Mouse (Mus musculus) naive thymus-derived CD4-positive, alpha-beta T cell, adult 2 months (primary cell): ENCODE results near the gene Zfp668.

Source experiments
- DNase-seq: peaks from one replicate; pipeline ENCODE4 v3.0.0-alpha.2; 2011; ENCODE audit warnings: low read depth

Zfp668 gene

GRCm38 (mm10) chr7:127895442-127895841 is 18.8 kb upstream of the Zfp668 start, which contains the start of the genes Gm21974 and Vkorc1:
Gm21974 (minus strand) TSS chr7:127895454.
Vkorc1 (minus strand) TSS chr7:127895617.
- DNase-seq, result peak; percentile 91

DNA sequence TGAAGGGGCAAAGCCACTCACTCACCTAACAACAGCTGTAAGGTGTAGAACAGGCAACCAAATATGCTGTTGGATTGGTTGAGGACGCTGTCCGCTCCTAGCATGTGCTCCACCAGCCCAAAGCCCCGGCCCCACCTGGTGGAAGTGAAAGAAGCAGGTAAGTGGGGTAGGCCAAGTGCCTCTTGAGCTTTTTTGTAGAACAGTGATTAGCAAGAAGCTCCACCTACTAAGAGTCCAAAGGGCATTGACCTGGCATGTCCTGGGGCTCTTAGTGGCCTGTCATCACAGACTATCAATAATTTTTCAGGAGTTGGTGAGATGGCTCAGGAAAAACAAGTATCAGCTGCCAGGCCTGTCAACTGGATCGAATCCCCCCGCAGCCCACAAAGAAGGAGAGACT is 17.9 kb upstream of the Zfp668 start:
- DNase-seq, result no peak

GRCm38 (mm10) chr7:127890798-127891197 is 14.2 kb upstream of the Zfp668 start, which contains the start of gene Prss53:
Prss53 (minus strand) TSS chr7:127890970.
- DNase-seq, result no peak

DNA sequence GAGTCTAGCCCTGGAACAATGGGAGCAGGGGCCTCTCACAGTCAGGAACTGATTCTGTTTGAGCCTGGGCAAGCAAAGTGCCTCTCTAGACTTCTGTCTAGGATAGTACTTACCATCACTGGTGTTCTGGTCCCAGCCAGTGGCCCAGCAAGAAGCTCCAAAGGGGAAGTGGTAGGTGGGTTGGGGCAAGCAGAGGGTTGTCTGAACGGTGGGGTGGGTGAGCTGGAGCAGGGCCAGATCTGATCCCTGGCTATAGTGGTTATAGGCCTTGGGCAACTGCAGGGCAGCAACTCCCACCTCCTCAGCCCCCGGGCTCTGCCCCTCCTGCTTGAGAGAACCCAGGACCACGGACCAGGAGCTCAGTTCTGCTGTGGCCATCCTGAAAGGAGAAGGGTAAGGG is 12.2 kb upstream of the Zfp668 start:
- DNase-seq, result no peak

GRCm38 (mm10) chr7:127887781-127888180 is 11.2 kb upstream of the Zfp668 start:
- DNase-seq, result no peak

- no peak for DNase-seq
Measured at GRCm38 (mm10) chr7:127887191-127887590, 10.6 kb upstream of the Zfp668 start.

- DNase-seq, result no peak
Measured at GRCm38 (mm10) chr7:127886551-127886950, 9.9 kb upstream of the Zfp668 start.

DNA sequence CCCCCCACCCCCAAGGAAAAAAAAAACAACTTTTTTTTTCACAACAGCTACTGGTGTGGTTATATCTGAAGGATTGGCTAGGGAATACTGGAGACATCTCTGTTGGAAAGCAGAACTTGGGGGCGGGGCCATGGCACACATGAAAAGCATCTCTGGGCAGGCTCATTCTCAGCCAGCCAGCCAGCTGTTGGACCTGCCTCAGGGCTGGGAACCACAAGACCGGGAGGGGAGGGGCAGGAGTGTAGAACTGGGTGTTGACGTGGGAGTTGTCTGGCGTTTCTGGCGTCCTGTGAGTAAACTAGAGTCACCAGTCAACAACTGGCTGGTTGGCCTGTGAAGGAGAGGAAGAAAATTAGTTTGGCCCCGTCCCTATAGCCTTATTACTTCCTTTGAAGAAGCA is 9.3 kb upstream of the Zfp668 start:
- no peak for DNase-seq

GRCm38 (mm10) chr7:127880431-127880830 is 3.8 kb upstream of the Zfp668 start:
- DNase-seq, result no peak

GRCm38 (mm10) chr7:127879301-127879700 is 2.7 kb upstream of the Zfp668 start:
- DNase-seq, result no peak

DNA sequence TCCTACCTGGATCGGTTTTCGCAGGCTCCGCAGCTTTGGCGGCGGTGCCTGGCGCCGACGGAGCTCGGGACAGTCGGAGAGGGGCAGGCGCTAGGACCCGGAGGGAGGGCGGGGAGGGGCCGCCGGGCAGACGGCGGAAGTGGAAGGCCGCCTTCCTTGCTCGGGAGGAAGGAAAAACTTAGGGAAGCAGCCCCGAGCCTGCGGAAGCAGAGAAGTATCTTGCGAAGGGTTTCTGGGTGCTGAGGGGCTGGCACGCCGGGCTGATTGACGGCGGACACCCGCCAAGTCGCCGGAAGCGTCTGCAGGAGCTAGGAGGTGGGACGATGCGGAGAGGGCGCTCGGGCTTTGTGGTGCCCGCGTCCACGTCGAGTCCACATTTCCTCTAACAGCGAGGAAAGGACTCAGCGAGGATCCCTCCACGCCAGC is 574 bp downstream of the Zfp668 start, which contains the start of gene Zfp646:
TSS of gene Zfp646 (plus strand) at position 181 of the 426 bp plus-strand sequence.
- peak; percentile 86 for DNase-seq

DNA sequence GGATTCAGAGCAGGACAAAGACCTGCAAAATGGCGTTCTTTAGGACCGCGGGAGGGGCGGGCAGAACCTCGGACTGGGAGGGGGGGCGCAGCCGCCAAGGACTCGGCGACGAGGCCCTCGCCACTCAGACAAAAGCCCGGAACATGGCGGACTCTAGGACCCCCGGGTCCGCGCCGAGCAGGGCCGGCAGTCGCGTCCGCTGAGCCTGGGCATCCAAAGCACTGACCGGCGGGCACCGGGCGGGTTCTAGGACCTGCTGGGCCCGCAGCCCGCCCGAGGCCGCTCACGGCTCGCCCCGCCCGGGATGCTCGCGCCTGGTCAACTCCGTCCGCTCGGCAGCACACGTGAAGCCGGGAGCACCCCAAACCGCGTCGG is 1.0 kb downstream of the Zfp668 start:
- peak; percentile 84 for DNase-seq

DNA sequence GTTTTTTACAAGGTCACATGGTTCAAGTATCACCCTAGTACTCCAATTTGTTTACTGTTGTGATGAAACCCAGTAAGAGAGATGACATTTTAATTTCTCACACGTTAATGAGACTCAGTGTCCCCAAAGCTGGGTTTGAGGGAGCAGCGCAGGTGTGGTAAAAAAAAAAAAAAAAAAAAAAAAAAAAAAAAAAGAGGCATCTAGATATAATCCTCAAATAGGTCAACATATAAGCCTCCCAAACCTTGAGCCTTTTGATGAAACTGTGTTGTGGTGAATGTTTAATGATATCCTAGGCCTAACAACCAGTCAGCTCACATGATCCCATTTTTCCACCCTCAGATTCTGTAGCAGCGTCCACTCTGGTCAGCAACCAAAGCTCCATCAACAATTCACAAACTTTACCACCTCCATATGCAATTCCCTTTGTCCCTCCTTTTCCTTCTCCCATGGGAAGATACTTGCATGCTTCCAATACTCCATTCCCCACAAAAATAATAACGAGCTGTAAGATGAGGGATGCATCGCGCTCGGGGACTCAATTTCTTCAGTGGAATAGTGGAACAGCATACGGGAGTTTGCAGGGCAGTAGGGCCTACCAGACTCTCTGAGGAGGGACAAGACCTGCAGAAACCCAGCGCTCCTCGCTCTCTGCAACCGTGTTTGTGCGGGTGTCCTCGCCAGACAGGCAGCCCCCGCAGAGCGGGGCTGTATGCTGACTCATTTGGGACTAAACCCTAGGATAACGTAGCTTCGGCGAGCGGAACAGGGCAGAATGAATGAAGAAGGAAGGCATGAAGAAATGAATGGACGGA is 1.6 kb downstream of the Zfp668 start:
- no peak for DNase-seq

DNA sequence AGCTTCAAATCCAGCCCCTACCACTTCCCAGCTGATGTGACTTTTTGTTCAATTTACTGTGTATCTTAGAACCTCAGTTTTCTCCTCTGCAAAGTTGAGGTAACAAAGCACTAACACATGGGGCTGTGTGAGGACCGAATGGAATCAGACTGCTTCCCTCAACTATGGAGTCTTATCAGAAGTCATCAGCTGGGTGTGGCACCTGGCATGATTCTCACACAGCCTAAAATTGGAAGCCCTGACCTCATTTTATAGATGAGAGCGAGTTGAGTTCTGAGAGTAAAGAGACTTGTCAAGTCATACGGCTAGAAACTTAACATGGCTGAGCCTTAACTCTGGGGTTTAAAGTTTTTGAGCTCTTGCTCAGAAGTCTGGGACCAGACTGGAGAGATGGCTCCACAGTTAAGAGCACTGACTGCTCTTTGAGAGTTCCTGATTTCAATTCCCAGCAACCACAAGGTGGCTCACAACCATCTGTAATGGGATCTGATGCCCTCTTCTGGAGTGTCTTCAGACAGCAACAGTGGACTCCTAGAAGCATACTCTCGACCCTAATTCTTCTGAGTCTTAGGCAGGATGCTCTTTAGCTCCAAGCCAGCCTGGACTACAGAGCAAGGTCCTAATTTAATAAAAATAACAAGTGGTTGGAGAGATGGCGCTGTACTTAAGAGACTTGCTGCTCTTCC is 6.3 kb downstream of the Zfp668 start:
- DNase-seq, result no peak

GRCm38 (mm10) chr7:127869149-127869810 is 7.3 kb downstream of the Zfp668 start:
- no peak for DNase-seq

- DNase-seq, result no peak
Measured at GRCm38 (mm10) chr7:127867641-127868040, 9.0 kb downstream of the Zfp668 start.

GRCm38 (mm10) chr7:127866434-127866833 is 10.2 kb downstream of the Zfp668 start:
- DNase-seq, result no peak

DNA sequence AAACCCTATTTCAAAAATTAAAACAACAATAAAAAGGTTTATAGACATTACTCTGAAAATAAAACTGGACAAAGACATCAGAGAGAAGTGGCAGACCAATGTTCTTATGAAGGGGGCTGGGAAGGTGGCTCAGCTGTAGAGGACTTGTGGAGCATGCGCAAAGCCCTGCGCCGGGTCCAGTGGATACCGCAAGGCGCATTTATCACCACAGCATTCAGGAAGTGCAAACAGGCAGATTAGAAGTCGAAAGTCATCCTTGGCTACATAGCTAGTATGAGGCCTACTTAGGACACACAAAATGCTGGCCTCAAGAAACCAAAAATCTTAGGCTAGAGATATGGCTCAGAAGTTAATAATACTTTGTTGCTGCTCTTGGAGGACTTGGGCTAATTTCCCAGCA is 18.4 kb downstream of the Zfp668 start:
- DNase-seq, result no peak

GRCm38 (mm10) chr7:127850906-127851305 is 25.7 kb downstream of the Zfp668 start:
- DNase-seq, result no peak

DNA sequence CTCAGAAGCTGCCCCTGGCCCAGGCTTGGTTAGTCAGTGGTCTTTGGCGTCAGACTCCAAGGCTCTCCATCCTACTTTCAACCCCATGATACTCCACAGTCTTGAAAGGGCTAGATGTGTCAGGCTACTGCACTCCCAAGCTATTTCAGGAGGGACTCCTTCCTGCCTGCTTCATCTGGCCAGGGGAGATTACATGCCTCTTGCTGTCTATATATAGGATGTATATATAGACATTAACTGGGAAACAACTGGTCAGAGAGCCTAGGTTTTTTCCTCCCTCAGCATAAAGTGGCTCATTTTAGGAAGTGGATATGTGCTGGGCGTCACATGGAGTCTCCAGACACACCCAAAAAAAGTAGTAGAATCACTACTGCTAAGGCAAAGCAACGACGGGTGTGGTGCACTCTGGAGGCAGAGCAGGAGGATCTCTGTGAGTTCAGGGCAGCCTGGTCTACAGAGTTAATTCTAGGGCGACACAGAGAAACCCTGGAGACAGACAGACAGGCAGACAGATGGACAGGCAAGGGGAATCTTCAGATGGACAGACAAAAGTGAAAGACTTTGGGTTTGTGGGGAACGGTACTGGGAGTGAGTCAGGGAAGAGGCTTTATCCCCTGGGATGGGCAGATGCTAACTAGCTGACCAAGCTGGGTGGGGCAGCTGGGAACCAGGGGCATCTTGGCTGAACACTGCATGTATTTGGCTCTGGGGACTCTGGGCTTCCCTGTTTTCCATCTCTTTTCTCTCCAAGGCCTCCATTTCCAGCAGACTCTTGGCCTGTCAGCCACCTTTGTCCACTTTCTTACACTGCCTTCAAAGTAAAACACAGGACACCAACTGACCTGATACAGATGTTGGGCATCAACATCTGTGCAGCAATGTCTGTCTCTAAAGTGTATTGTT is 26.4 kb downstream of the Zfp668 start:
- no peak for DNase-seq

GRCm38 (mm10) chr7:127842001-127842718 is 34.5 kb downstream of the Zfp668 start:
- peak; percentile 87 for DNase-seq
